Mouse (Mus musculus) CH12.LX (cell line): ENCODE results near the gene Doc2g. TPM values are rescaled to one million over a fixed set of nuclear protein-coding genes. Genes with fewer than 3 reads are reported as not detected.

Experiments used
- DNase-seq: peaks from one replicate; pipeline ENCODE4 v3.0.0-alpha.2; 2013; ENCODE audit errors: extremely low read depth
- H3K27ac ChIP-seq: 2 replicates; pipeline ENCODE4 v1.5.1; 2012; ENCODE audit warnings: low read depth, mild to moderate bottlenecking, control low read depth, moderate library complexity; ENCODE audit not compliant: insufficient read depth
- H3K27me3 ChIP-seq: replicated peaks from 2 replicates; pipeline ENCODE3; 2012; ENCODE audit warnings: inconsistent platforms
- H3K36me3 ChIP-seq, 2 experiments: replicated peaks in 1 of 2; 2 replicates each; pipeline versions ENCODE3 to v1.6.1; 2012; ENCODE audit warnings: inconsistent platforms in 1 of 2, low read length in 1 of 2, mild to moderate bottlenecking in 1 of 2, mixed read lengths in 1 of 2, moderate library complexity in 1 of 2; ENCODE audit not compliant: control insufficient read depth in 1 of 2, insufficient read depth in 1 of 2
- H3K4me1 ChIP-seq, 2 experiments: 2 replicates each; pipeline ENCODE4 v1.6.1; 2012; ENCODE audit warnings: inconsistent platforms in 1 of 2, moderate library complexity in 1 of 2; ENCODE audit not compliant: insufficient read depth in 2 of 2, control insufficient read depth in 1 of 2
- H3K4me2 ChIP-seq: 2 replicates; pipeline ENCODE4 v1.6.1; 2012; ENCODE audit warnings: low read depth, mild to moderate bottlenecking, control low read depth; ENCODE audit not compliant: poor library complexity, insufficient read depth, severe bottlenecking
- H3K4me3 ChIP-seq, 3 experiments: fragments of 150-350 bp in 1 of 3; sonication (generic) in 1 of 3; replicated peaks in 1 of 3; 2 replicates each; pipeline versions ENCODE3 to v1.5.1; 2011 to 2012; ENCODE audit warnings: low read depth in 2 of 3, low read length in 2 of 3, mild to moderate bottlenecking in 2 of 3, moderate library complexity in 2 of 3, control low read depth in 1 of 3, improper control_type of control experiment in 1 of 3, inconsistent platforms in 1 of 3, mixed read lengths in 1 of 3; ENCODE audit not compliant: poor library complexity in 1 of 3
- H3K79me2 ChIP-seq: replicated peaks from 2 replicates; pipeline ENCODE4 v1.6.1; 2012; ENCODE audit warnings: mild to moderate bottlenecking, moderate library complexity; ENCODE audit not compliant: control insufficient read depth, poor library complexity, insufficient read depth, severe bottlenecking; ENCODE audit errors: extremely low read depth
- H3K9ac ChIP-seq: 2 replicates; pipeline ENCODE4 v1.6.1; 2012; ENCODE audit warnings: low read depth, mild to moderate bottlenecking, control low read depth, moderate library complexity; ENCODE audit not compliant: insufficient read depth
- H3K9me3 ChIP-seq: replicated peaks from 2 replicates; pipeline ENCODE3; 2012; ENCODE audit warnings: low read length, inconsistent platforms, mixed read lengths
- CTCF ChIP-seq, 2 experiments: IDR thresholded peaks in 1 of 2; conservative IDR thresholded peaks in 1 of 2; 2 replicates each; pipeline ENCODE4 v1.5.1; 2011 to 2012; ENCODE audit warnings: low read depth in 2 of 2, low read length in 2 of 2, improper control_type of control experiment in 1 of 2, inconsistent platforms in 1 of 2, mild to moderate bottlenecking in 1 of 2, moderate library complexity in 1 of 2
- E2F4 ChIP-seq: IDR thresholded peaks from 2 replicates; pipeline ENCODE4 v1.6.1; 2011; ENCODE audit warnings: low read depth, low read length, improper control_type of control experiment; ENCODE audit not compliant: insufficient replicate concordance
- JUND ChIP-seq: conservative IDR thresholded peaks from 2 replicates; pipeline ENCODE4 v1.6.1; 2011; ENCODE audit warnings: low read depth, low read length, improper control_type of control experiment
- MAZ ChIP-seq: IDR thresholded peaks from 2 replicates; pipeline ENCODE4 v1.6.1; 2012; ENCODE audit warnings: low read depth, mild to moderate bottlenecking, inconsistent platforms, low read length, improper control_type of control experiment, moderate library complexity
- POLR2A ChIP-seq: IDR thresholded peaks from 2 replicates; pipeline ENCODE4 v1.6.1; 2011; ENCODE audit warnings: low read depth, mild to moderate bottlenecking, improper control_type of control experiment, low read length
- POLR2AphosphoS2 ChIP-seq: IDR thresholded peaks from 2 replicates; pipeline ENCODE4 v1.6.1; 2011; ENCODE audit warnings: low read depth, low read length, improper control_type of control experiment
- RAD21 ChIP-seq: IDR thresholded peaks from 2 replicates; pipeline ENCODE4 v1.6.1; 2011; ENCODE audit warnings: low read depth, mild to moderate bottlenecking, low read length, improper control_type of control experiment, moderate library complexity
- SMC3 ChIP-seq: IDR thresholded peaks from 2 replicates; pipeline ENCODE4 v1.6.1; 2011; ENCODE audit warnings: low read depth, low read length, improper control_type of control experiment
- USF1 ChIP-seq: IDR thresholded peaks from 2 replicates; pipeline ENCODE4 v1.6.1; 2014; ENCODE audit warnings: low read depth, mild to moderate bottlenecking, inconsistent platforms, low read length, improper control_type of control experiment
- ZMIZ1 ChIP-seq: IDR thresholded peaks from 2 replicates; pipeline ENCODE4 v1.6.1; 2012; ENCODE audit warnings: low read depth, mild to moderate bottlenecking, inconsistent platforms, low read length, improper control_type of control experiment
- dilution Hi-C: fragments of 300-500 bp; cut with MboI; formaldehyde crosslinking; loops from 2 replicates; pipeline ENCODE4 v1.14.3; 2020; ENCODE audit warnings: low sequenced_read_pairs; ENCODE audit not compliant: extremely low pct_unique_long_range_greater_than_20kb, extremely low pct_ligation_motif_present
- in situ Hi-C: fragments of 300-500 bp; cut with MboI; formaldehyde crosslinking; loops from 3 replicates; pipeline ENCODE4 v1.14.3; 2019; ENCODE audit warnings: low sequenced_read_pairs, low pct_ligation_motif_present, low pct_unique_long_range_greater_than_20kb, mixed read lengths
- polyA plus RNA-seq: library from polyadenylated mRNA; unstranded; fragments of >175 nt; gene quantifications from 2 replicates; pipeline ENCODE4 v1.2.1, GENCODE M21; 2012; ENCODE audit warnings: low read depth; ENCODE audit not compliant: insufficient read length
- total RNA-seq, 2 experiments: library from RNA; depleted of rRNA; stranded (reverse); fragments of 300-350 nt in 1 of 2; fragments of >200 nt in 1 of 2; gene quantifications; 2 replicates each; pipeline ENCODE4 v1.2.3; 2012 to 2014

Gene Doc2g
- total and polyA plus RNA-seq, 3 experiments = 2.1 to 6.4 (median 5.2) TPM

DNA sequence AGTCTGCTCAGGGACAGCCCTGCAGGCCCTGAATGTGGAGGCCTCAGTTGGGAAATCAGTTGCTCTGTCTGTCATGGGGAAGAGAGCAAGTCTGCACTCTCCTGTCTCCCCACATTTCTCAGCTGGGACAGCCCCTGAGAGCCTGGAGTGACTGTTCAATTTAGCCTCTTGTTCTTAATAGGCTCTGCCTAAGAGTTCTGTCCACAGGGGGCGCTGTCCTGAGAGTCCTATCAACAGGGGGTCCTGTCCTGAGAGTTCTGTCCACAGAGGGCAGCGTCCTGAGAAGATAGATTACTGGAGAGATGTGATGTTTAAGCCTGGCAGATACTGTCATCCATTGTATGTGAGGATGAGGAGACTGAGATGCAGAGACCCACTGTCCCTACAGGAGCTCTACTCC lies 40.6 kb upstream of the Doc2g start:
- H3K27me3 ChIP-seq = no peaks in the 10 kb centered on the region
- TF ChIP-seq CTCF (conservative IDR thresholded peaks at IDR 0.05 in 1 of 2, IDR thresholded peaks at IDR 0.05 in 1 of 2; ENCODE audit: low read depth in 2 of 2, low read length in 2 of 2) (peak in 1 of 2 experiments; percentile 56; a peak in 3 of 4 replicates), SMC3 (no peak)
- TF ChIP-seq, all 38 proteins: peak for 1
- peak; percentile 60 for DNase-seq
- H3K79me2 ChIP-seq = no peaks in the 10 kb centered on the region
- no peak overlapping the region for H3K4me3 ChIP-seq
- peaks cover 0 to 17% of the 10 kb centered on the region in 2 experiments; a peak in 3 of 4 replicates for H3K4me1 ChIP-seq
- H3K4me2 ChIP-seq = no peak overlapping the region
- in situ Hi-C loops (no loop called here), dilution Hi-C loops (no loop called here)
- no peaks in the 10 kb centered on the region for H3K36me3 ChIP-seq
- H3K9ac ChIP-seq = no peak overlapping the region
- H3K9me3 ChIP-seq = no peaks in the 10 kb centered on the region
- no peak overlapping the region for H3K27ac ChIP-seq

- dilution Hi-C loops = no loop called here
- TF ChIP-seq POLR2AphosphoS2 = no peak
- peak; percentile 62 for TF ChIP-seq RAD21
- peak; percentile 40 for TF ChIP-seq SMC3
- TF ChIP-seq CTCF (conservative IDR thresholded peaks at IDR 0.05 in 1 of 2, IDR thresholded peaks at IDR 0.05 in 1 of 2; ENCODE audit: low read depth in 2 of 2, low read length in 2 of 2) = peak in 1 of 2 experiments; percentile 55; a peak in 2 of 4 replicates
- TF ChIP-seq USF1 = no peak
- no peak for TF ChIP-seq E2F4
- H3K27me3 ChIP-seq = peaks cover 2% of the 10 kb centered on the region
- no peak overlapping the region for H3K4me3 ChIP-seq
- DNase-seq = peak; percentile 32
- H3K9me3 ChIP-seq = no peaks in the 10 kb centered on the region
- peaks cover 0 to 17% of the 10 kb centered on the region in 2 experiments; a peak in 3 of 4 replicates for H3K4me1 ChIP-seq
- no peak overlapping the region for H3K4me2 ChIP-seq
- no peak overlapping the region for H3K9ac ChIP-seq
- in situ Hi-C loops = no loop called here
- no peak overlapping the region for H3K27ac ChIP-seq
- H3K79me2 ChIP-seq = no peaks in the 10 kb centered on the region
- no peaks in the 10 kb centered on the region for H3K36me3 ChIP-seq
These were observed 39.1 kb upstream of the Doc2g start for GRCm38 (mm10) chr19:3964030-3964429.

- dilution Hi-C loops = no loop called here
- DNase-seq = no peak
- Histone ChIP-seq H3K27me3 (peaks cover 4% of the 10 kb centered on the region), H3K36me3 (no peaks in the 10 kb centered on the region), H3K27ac (no peak overlapping the region), H3K9ac (no peak overlapping the region), H3K4me2 (no peak overlapping the region), H3K79me2 (no peaks in the 10 kb centered on the region), H3K9me3 (no peaks in the 10 kb centered on the region), H3K4me1 (peaks cover 0 to 17% of the 10 kb centered on the region in 2 experiments; a peak in 3 of 4 replicates), H3K4me3 (no peak overlapping the region)
- in situ Hi-C loops = no loop called here
- TF ChIP-seq MAZ (no peak), ZMIZ1 (no peak), POLR2A (no peak), CTCF (conservative IDR thresholded peaks at IDR 0.05 in 1 of 2, IDR thresholded peaks at IDR 0.05 in 1 of 2; ENCODE audit: low read depth in 2 of 2, low read length in 2 of 2) (peak in 1 of 2 experiments; percentile 24; a peak in 2 of 4 replicates), JUND (no peak)
These were observed 36.6 kb upstream of the Doc2g start for GRCm38 (mm10) chr19:3966330-3967075.
